Mouse (Mus musculus): ENCODE data around the gene Ttc28. TPM values are rescaled to one million over a fixed set of nuclear protein-coding genes. Genes with fewer than 3 reads are reported as not detected.

Ttc28 gene
- total and polyA plus RNA-seq, 3 experiments = 1.1 to 1.8 TPM; not detected in 1

- H3K9me3 ChIP-seq (replicated peaks; ENCODE audit: insufficient read depth, low read length) = no peaks in the 10 kb centered on the region
- no peak overlapping the region for H3K9ac ChIP-seq (ENCODE audit: control insufficient read depth, low read depth, low read length, poor library complexity, severe bottlenecking)
- H3K4me1 ChIP-seq (ENCODE audit: control insufficient read depth in 1 of 2, insufficient read depth in 2 of 2, low read length in 2 of 2) = no peaks in the 10 kb centered on the region
- H3K27ac ChIP-seq (ENCODE audit: control insufficient read depth, low read depth, low read length) = no peak overlapping the region
- no peaks in the 10 kb centered on the region for H3K79me2 ChIP-seq (ENCODE audit: control insufficient read depth, insufficient read depth, low read length, poor library complexity)
- H3K27me3 ChIP-seq (ENCODE audit: control insufficient read depth in 1 of 2, insufficient read depth in 2 of 2, low read length in 2 of 2) = no peaks in the 10 kb centered on the region
- H3K36me3 ChIP-seq (ENCODE audit: control insufficient read depth in 1 of 2, insufficient read depth in 2 of 2, low read length in 2 of 2) = no peaks in the 10 kb centered on the region
- no peak overlapping the region for H3K4me3 ChIP-seq (ENCODE audit: control insufficient read depth in 1 of 2, insufficient read depth in 1 of 2, low read depth in 2 of 2, low read length in 2 of 2)
- TF ChIP-seq MYB (IDR thresholded peaks at IDR 0.05; ENCODE audit: low read depth, low read length) = no peak
- no peak for TF ChIP-seq MAX (IDR thresholded peaks at IDR 0.05; ENCODE audit: low read length)
- no peak for TF ChIP-seq GATA1 (IDR thresholded peaks at IDR 0.05; ENCODE audit: low read depth, low read length)
- no peak for TF ChIP-seq CTCF (IDR thresholded peaks at IDR 0.05 in 2 of 3, conservative IDR thresholded peaks at IDR 0.05 in 1 of 3; ENCODE audit: control insufficient read depth in 1 of 3, insufficient read depth in 1 of 3, low read depth in 2 of 3, low read length in 3 of 3, poor library complexity in 1 of 3, severe bottlenecking in 1 of 3)
- no peak for TF ChIP-seq MXI1 (IDR thresholded peaks at IDR 0.05; ENCODE audit: low read depth, low read length)
- TF ChIP-seq MAFK (IDR thresholded peaks at IDR 0.05; ENCODE audit: borderline replicate concordance, low read depth, low read length) = no peak
- TF ChIP-seq USF1 (IDR thresholded peaks at IDR 0.05; ENCODE audit: low read depth, low read length) = no peak
- TF ChIP-seq POLR2A (IDR thresholded peaks at IDR 0.05; ENCODE audit: control insufficient read depth in 1 of 2, insufficient read depth in 1 of 2, low read depth in 1 of 2, low read length in 2 of 2, poor library complexity in 1 of 2) = no peak
- no peak for TF ChIP-seq ZC3H11A (IDR thresholded peaks at IDR 0.05; ENCODE audit: low read depth, low read length)
- no peak for TF ChIP-seq SMC3 (IDR thresholded peaks at IDR 0.05; ENCODE audit: low read depth, low read length)
- no peak for TF ChIP-seq POLR2AphosphoS2 (IDR thresholded peaks at IDR 0.05; ENCODE audit: low read length)
- no peak for TF ChIP-seq CHD2 (IDR thresholded peaks at IDR 0.05; ENCODE audit: low read length)
- TF ChIP-seq ZNF384 (IDR thresholded peaks at IDR 0.05; ENCODE audit: low read depth, low read length) = no peak
- no peak for TF ChIP-seq TBP (IDR thresholded peaks at IDR 0.05; ENCODE audit: low read depth, low read length)
- TF ChIP-seq HCFC1 (IDR thresholded peaks at IDR 0.05; ENCODE audit: low read depth, low read length) = no peak
- no peak for TF ChIP-seq ETS1 (IDR thresholded peaks at IDR 0.05; ENCODE audit: low read depth, low read length)
- TF ChIP-seq RCOR1 (IDR thresholded peaks at IDR 0.05; ENCODE audit: low read depth, low read length) = no peak
- no peak for TF ChIP-seq NRF1 (IDR thresholded peaks at IDR 0.05; ENCODE audit: insufficient read depth, low read depth, low read length, poor library complexity, severe bottlenecking)
- TF ChIP-seq GABPA (IDR thresholded peaks at IDR 0.05; ENCODE audit: low read depth, low read length) = no peak
- DNase-seq (ENCODE audit: low read depth, low spot score) = no peak
Observed at GRCm38 (mm10) chr5:111054848-111055428, 175.3 kb downstream of the Ttc28 start.

GRCm38 (mm10) chr5:111055507-111055906, 175.9 kb downstream of the Ttc28 start:
- H3K9me3 ChIP-seq (replicated peaks; ENCODE audit: insufficient read depth, low read length) = no peaks in the 10 kb centered on the region
- no peak for TF ChIP-seq USF2 (IDR thresholded peaks at IDR 0.05; ENCODE audit: borderline replicate concordance in 1 of 2, insufficient read depth in 1 of 2, low read depth in 1 of 2, low read length in 2 of 2)
- TF ChIP-seq NELFE (IDR thresholded peaks at IDR 0.05; ENCODE audit: low read depth, low read length) = no peak
- TF ChIP-seq ETS1 (IDR thresholded peaks at IDR 0.05; ENCODE audit: low read depth, low read length) = no peak
- TF ChIP-seq TCF12 (IDR thresholded peaks at IDR 0.05; ENCODE audit: low read depth, low read length) = no peak
- TF ChIP-seq MYC (IDR thresholded peaks at IDR 0.05; ENCODE audit: low read depth, low read length) = no peak
- TF ChIP-seq ZMIZ1 (IDR thresholded peaks at IDR 0.05; ENCODE audit: low read depth, low read length) = no peak
- TF ChIP-seq E2F4 (IDR thresholded peaks at IDR 0.05; ENCODE audit: borderline replicate concordance, low read depth, low read length) = no peak
- TF ChIP-seq BHLHE40 (IDR thresholded peaks at IDR 0.05; ENCODE audit: borderline replicate concordance, low read depth, low read length) = no peak
- no peak for TF ChIP-seq MEF2A (IDR thresholded peaks at IDR 0.05; ENCODE audit: extremely low read depth, insufficient replicate concordance, low read depth, low read length, poor library complexity, severe bottlenecking)
- no peak for TF ChIP-seq GABPA (IDR thresholded peaks at IDR 0.05; ENCODE audit: low read depth, low read length)
- TF ChIP-seq POLR2A (IDR thresholded peaks at IDR 0.05; ENCODE audit: control insufficient read depth in 1 of 2, insufficient read depth in 1 of 2, low read depth in 1 of 2, low read length in 2 of 2, poor library complexity in 1 of 2) = no peak
- no peak for TF ChIP-seq CHD2 (IDR thresholded peaks at IDR 0.05; ENCODE audit: low read length)
- no peak for TF ChIP-seq EP300 (IDR thresholded peaks at IDR 0.05; ENCODE audit: low read depth in 1 of 2, low read length in 2 of 2)
- TF ChIP-seq TBP (IDR thresholded peaks at IDR 0.05; ENCODE audit: low read depth, low read length) = no peak
- no peak for TF ChIP-seq MAZ (IDR thresholded peaks at IDR 0.05; ENCODE audit: low read depth, low read length)
- no peak for TF ChIP-seq JUND (IDR thresholded peaks at IDR 0.05; ENCODE audit: low read depth, low read length)
- TF ChIP-seq USF1 (IDR thresholded peaks at IDR 0.05; ENCODE audit: low read depth, low read length) = no peak
- no peaks in the 10 kb centered on the region for H3K79me2 ChIP-seq (ENCODE audit: control insufficient read depth, insufficient read depth, low read length, poor library complexity)
- H3K36me3 ChIP-seq (ENCODE audit: control insufficient read depth in 1 of 2, insufficient read depth in 2 of 2, low read length in 2 of 2) = no peaks in the 10 kb centered on the region
- H3K9ac ChIP-seq (ENCODE audit: control insufficient read depth, low read depth, low read length, poor library complexity, severe bottlenecking) = no peak overlapping the region
- no peak for DNase-seq (ENCODE audit: low read depth, low spot score)
- H3K27ac ChIP-seq (ENCODE audit: control insufficient read depth, low read depth, low read length) = no peak overlapping the region
- H3K27me3 ChIP-seq (ENCODE audit: control insufficient read depth in 1 of 2, insufficient read depth in 2 of 2, low read length in 2 of 2) = no peaks in the 10 kb centered on the region
- H3K4me1 ChIP-seq (ENCODE audit: control insufficient read depth in 1 of 2, insufficient read depth in 2 of 2, low read length in 2 of 2) = no peaks in the 10 kb centered on the region
- H3K4me3 ChIP-seq (ENCODE audit: control insufficient read depth in 1 of 2, insufficient read depth in 1 of 2, low read depth in 2 of 2, low read length in 2 of 2) = no peak overlapping the region

Measured in MEL (cell line).